Mouse (Mus musculus) fat pad, adult 2 months (tissue): ENCODE results near the gene Fam107b.
"Not testable (repeated sequence)": the region's sequence is repeated elsewhere in the genome, so short reads cannot be mapped to it uniquely, and the experiment has no call there.

ENCODE experiments used
- DNase-seq: peaks from one replicate; pipeline ENCODE4 v3.0.0-alpha.2; 2011; ENCODE audit warnings: low read depth, low spot score; ENCODE audit errors: extremely low read depth

Gene Fam107b

GRCm38 (mm10) chr2:3708621-3709020 lies 138.3 kb downstream of the Fam107b start:
- DNase-seq: no peak

- DNase-seq: no peak
These were observed 139.6 kb downstream of the Fam107b start for GRCm38 (mm10) chr2:3709882-3710281.

GRCm38 (mm10) chr2:3710521-3710920 lies 140.2 kb downstream of the Fam107b start:
- DNase-seq: no peak

- peak; percentile 45 for DNase-seq
These were observed 142.2 kb downstream of the Fam107b start for GRCm38 (mm10) chr2:3712369-3713042.

- peak; percentile 14 for DNase-seq
These were observed 143.0 kb downstream of the Fam107b start for GRCm38 (mm10) chr2:3713212-3713681.

- no peak for DNase-seq
These were observed 143.5 kb downstream of the Fam107b start for GRCm38 (mm10) chr2:3713682-3714361.

GRCm38 (mm10) chr2:3714511-3714910 lies 144.2 kb downstream of the Fam107b start:
- DNase-seq: no peak

GRCm38 (mm10) chr2:3715424-3715823 lies 145.1 kb downstream of the Fam107b start:
- DNase-seq: no peak

- DNase-seq: no peak
These were observed 147.0 kb downstream of the Fam107b start for GRCm38 (mm10) chr2:3717268-3717667.

GRCm38 (mm10) chr2:3717847-3718246 lies 147.6 kb downstream of the Fam107b start:
- no peak for DNase-seq

GRCm38 (mm10) chr2:3719436-3720121 lies 149.3 kb downstream of the Fam107b start:
- DNase-seq: not testable (repeated sequence)

GRCm38 (mm10) chr2:3721107-3721506 lies 150.8 kb downstream of the Fam107b start:
- no peak for DNase-seq

- DNase-seq: no peak
These were observed 151.7 kb downstream of the Fam107b start for GRCm38 (mm10) chr2:3721974-3722373.

GRCm38 (mm10) chr2:3723391-3724106 lies 153.3 kb downstream of the Fam107b start:
- no peak for DNase-seq

GRCm38 (mm10) chr2:3726501-3727078 lies 156.3 kb downstream of the Fam107b start:
- DNase-seq: no peak

GRCm38 (mm10) chr2:3727225-3727930 lies 157.1 kb downstream of the Fam107b start:
- no peak for DNase-seq

- no peak for DNase-seq
These were observed 157.8 kb downstream of the Fam107b start for GRCm38 (mm10) chr2:3728090-3728489.

GRCm38 (mm10) chr2:3729586-3729985 lies 159.3 kb downstream of the Fam107b start:
- no peak for DNase-seq

- DNase-seq: no peak
These were observed 160.5 kb downstream of the Fam107b start for GRCm38 (mm10) chr2:3730744-3731143.

- DNase-seq: no peak
These were observed 161.2 kb downstream of the Fam107b start for GRCm38 (mm10) chr2:3731316-3732015.
